Mouse (Mus musculus): Measurements from ENCODE around the gene Chst15. TPM values are rescaled to one million over a fixed set of nuclear protein-coding genes. Genes with fewer than 3 reads are reported as not detected.

The Chst15 gene
- polyA plus RNA-seq, 1 experiment from 2014 or later: 23.6 TPM

DNA sequence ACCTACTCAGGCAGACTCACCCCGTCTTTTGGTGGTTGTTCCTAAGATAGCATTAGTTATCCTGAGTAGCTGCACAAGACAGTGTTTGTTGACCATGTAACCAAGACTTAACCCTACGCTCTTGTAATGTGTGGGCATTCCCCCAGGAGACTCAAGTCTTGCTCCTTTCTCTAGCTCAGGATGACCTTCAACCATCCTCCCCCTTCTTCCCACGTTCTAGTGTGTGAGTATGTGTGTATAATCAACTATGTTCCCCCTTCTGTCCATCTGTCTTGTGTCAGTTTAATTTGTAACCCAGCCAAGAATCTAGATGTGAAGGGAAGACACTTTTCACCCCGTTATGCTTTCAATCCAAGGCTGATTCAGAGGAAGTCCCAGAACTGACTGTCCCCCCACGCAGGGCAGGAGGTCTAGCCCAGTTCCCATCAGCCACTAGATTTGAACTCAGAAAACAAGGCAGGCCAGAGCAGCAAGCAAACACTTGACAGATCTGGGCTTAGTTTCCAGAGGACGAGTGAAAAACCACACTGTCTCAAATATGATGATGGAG lies 9.2 kb downstream of the Chst15 start:
- H3K9ac ChIP-seq: no peak overlapping the region
- no peak overlapping the region for H3K4me3 ChIP-seq
- H3K9me3 ChIP-seq: no peaks in the 10 kb centered on the region
- no peak for ATAC-seq (ENCODE audit: low FRiP score, low read depth)
- H3K27ac ChIP-seq: no peak overlapping the region
- no peak overlapping the region for H3K4me2 ChIP-seq (replicated peaks)
- H3K4me1 ChIP-seq: peaks cover 46% of the 10 kb centered on the region
- 79% methylated on average over 6 of the region's 6 CpGs for WGBS
- H3K36me3 ChIP-seq: no peaks in the 10 kb centered on the region
- no peaks in the 10 kb centered on the region for H3K27me3 ChIP-seq

DNA sequence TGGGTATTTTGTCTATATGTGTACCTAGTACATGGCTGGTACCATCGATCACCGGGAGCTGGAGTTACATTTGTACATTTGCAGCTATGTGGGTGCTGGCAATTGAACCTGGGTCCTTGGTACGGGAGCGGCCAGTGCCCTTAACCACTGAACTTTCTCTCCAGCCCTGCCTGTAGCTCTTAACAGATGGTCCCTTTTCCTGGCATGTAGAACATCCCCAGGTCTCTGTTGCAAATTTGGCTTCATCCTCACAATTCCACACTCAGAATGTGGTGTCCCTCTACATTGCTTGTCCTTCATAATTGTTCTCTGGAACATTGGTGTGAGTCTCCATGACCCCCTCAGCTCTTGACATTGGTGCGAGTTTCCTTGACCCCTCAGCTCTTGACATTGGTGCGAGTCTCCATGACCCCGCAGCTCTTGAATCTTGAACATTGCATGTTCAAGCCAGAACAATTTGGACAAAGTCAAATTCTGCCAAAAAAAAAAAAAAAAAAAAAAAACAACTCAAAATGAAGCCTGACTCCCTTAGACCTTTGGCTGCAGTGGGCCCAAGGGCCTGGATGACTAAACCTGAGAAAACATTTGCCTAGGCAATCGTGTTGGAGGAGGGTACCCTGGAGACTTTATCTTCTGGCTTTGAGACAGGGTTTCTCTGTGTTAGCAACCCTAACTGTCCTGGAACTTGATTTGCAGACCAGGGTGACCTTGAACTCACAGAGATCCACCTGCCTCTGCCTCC lies 10.2 kb downstream of the Chst15 start:
- no peak overlapping the region for H3K4me3 ChIP-seq
- H3K27me3 ChIP-seq: no peaks in the 10 kb centered on the region
- no peaks in the 10 kb centered on the region for H3K36me3 ChIP-seq
- 91% methylated on average over 8 of the region's 8 CpGs for WGBS
- H3K4me2 ChIP-seq (replicated peaks): no peak overlapping the region
- no peak for ATAC-seq (ENCODE audit: low FRiP score, low read depth)
- H3K4me1 ChIP-seq: peaks cover 44% of the 10 kb centered on the region
- no peak overlapping the region for H3K27ac ChIP-seq
- no peaks in the 10 kb centered on the region for H3K9me3 ChIP-seq
- no peak overlapping the region for H3K9ac ChIP-seq

DNA sequence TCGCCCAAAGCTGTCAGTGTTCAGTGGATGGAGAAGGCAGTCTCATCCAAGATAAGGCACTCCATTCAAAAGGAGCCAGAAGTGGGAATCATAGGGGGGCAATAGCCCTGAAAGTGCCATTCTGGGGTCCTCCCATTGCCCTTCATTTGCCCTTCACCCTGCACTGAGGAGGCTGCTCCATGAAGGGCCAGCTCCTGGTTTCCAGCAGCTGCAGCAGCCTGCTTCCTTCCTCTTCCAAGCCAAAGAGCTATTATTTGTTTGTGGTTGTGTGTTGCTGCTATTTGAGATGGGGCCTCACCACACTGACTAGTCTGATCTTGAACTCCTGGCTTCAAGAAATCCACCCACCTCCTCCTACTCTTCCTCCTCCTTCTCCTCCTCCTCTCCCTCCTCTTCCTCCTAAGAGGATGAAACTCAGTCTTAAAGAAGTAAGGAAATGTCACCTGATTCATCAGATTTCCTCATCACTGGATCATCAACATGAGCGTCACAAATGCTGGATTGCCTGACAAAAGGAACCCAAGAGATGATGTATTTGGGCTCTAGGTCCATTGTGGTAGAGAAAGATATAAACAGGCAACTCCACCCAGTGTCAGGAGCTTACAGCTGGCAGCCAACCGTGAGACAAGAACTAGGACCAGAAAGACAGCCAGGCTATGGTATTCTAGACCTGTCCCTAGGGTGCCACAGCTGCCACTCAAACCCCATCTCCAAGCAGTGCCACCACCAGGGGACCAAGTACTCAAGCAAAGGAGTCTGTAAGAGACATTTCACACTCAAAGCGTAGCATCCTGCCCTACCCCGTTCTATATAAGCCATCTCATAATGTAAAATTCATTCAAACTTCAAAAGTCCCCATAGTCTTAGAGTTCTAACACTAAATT lies 11.3 kb downstream of the Chst15 start:
- H3K4me2 ChIP-seq (replicated peaks): no peak overlapping the region
- H3K9ac ChIP-seq: no peak overlapping the region
- peaks cover 39% of the 10 kb centered on the region for H3K4me1 ChIP-seq
- H3K4me3 ChIP-seq: no peak overlapping the region
- H3K36me3 ChIP-seq: no peaks in the 10 kb centered on the region
- no peak for ATAC-seq (ENCODE audit: low FRiP score, low read depth)
- no peak overlapping the region for H3K27ac ChIP-seq
- H3K9me3 ChIP-seq: no peaks in the 10 kb centered on the region
- H3K27me3 ChIP-seq: no peaks in the 10 kb centered on the region
- 90% methylated on average over 5 of the region's 5 CpGs for WGBS

DNA sequence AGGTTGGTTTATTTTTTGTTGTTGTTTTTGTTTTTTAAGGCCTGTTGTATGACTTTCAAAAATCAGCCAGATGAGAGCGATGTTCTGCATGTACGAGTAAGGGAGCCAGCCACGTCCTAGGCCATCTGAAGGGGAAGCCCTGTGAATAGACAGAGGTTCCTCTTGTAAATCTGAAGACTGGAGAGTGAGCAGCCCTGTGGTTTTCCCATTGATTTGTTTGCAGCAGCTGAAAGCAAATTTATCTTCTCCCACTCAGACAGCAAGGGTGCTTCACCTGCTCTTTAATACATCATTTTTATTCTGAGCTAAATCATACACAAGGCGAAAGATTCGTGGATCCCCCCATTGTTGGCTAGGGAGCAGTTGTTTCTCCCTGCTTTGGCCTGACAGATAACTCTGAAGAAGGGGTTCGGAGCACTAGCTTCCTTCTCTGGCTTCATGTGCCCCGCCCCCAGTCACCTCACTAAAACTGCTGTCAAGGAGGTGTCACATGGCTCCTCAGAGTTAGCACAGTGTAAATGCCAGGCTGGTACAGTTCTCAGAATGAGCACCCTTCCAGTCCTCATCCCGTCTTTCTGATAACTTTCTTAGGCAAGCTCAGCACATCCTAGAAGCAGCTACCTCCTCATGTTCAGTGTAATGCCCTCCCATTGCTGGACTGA lies 12.5 kb downstream of the Chst15 start:
- Histone ChIP-seq H3K27me3 (no peaks in the 10 kb centered on the region), H3K4me3 (no peak overlapping the region), H3K36me3 (no peaks in the 10 kb centered on the region), H3K9me3 (no peaks in the 10 kb centered on the region), H3K4me2 (replicated peaks) (no peak overlapping the region), H3K27ac (no peak overlapping the region), H3K4me1 (peaks cover 43% of the 10 kb centered on the region), H3K9ac (no peak overlapping the region)
- WGBS: 75% methylated on average over 8 of the region's 8 CpGs
- ATAC-seq (ENCODE audit: low FRiP score, low read depth): no peak

DNA sequence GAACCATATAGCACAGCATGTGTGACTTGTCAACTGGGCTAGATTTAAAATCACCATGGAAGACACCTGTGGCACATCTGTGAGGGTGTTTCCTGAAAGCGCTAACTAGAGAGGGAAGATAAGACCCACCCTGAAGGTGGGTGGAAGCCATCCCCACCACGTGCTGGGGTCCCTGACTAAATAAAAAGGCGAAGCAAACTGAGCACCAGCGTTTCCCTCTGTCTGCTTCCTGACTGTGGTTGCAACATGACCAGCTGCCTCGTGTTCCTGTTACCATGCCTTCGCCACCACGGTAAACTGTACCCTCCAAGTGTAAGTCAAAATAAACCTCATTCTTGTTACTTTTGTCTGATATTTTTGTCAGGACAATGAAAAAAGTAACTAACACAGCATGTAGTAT lies 13.0 kb downstream of the Chst15 start:
- Histone ChIP-seq H3K4me1 (peaks cover 42% of the 10 kb centered on the region), H3K27ac (no peak overlapping the region), H3K9ac (no peak overlapping the region), H3K9me3 (no peaks in the 10 kb centered on the region), H3K27me3 (no peaks in the 10 kb centered on the region), H3K4me2 (replicated peaks) (no peak overlapping the region), H3K36me3 (no peaks in the 10 kb centered on the region), H3K4me3 (no peak overlapping the region)
- 68% methylated on average over 7 of the region's 7 CpGs for WGBS
- ATAC-seq (ENCODE audit: low FRiP score, low read depth): no peak

DNA sequence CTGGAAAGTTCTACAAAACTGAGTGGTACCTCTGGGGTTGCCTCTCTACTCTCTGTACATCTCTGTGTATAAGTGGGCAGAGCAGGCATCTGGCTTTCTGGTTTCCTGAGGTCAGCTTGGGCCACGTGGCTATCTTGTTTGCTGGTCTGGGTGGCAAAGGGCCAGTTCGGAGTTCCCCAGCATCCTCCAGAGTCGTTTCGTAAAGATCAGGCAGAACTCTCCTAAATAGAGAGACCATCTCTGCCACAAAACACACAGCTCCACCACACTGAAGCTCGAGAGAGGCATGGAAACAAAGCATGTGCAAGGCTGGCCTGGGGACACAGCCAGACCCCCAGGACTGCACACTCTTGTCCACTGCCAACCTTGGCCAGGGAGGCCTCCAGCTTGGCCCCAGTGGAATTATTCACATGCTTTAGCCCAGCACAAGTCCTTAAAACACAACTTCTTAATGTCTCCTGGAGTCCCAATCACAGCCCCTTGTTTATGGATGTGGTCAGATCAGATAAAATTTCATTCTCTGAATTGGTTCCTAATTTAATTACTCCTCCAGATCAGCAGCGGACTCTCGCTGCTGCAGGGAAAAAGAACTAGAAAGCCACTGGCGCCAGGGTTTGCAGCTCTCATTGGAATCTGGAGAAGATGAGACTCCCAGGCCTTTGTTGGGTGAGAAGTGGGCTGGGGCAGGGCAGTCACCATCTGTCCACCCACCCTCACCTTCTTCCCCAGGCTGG lies 14.4 kb downstream of the Chst15 start:
- H3K27ac ChIP-seq: no peak overlapping the region

DNA sequence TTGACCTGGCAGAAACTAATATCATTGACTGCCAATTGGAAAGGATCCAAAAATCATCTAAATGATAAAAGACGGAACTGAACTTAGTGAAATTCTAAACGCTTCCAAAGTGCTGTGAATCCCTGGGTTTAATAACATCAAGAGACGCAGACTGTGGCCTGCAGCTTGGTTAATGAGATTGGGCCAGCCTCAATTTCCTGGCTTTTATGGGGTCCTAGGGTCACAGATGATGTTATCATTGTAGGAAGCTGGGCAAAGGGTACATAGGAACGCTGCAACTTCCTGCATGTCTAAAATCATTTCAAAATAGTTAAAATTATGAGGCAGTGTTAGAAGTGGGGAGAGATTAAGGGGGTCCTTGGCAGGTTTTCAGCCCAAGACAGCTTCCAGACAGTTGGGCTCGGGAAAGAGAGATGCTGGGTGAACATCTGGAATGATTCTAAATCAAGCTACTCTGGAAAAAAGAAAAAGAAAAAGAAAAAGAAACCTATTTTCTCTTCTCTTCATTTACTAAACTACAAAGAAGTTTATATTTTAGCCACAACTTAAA lies 17.3 kb downstream of the Chst15 start:
- H3K4me3 ChIP-seq: no peak overlapping the region
- H3K27ac ChIP-seq: no peak overlapping the region
- peaks cover 45% of the 10 kb centered on the region for H3K4me1 ChIP-seq
- 13% methylated on average over 5 of the region's 5 CpGs for WGBS
- H3K4me2 ChIP-seq (replicated peaks): no peak overlapping the region; the same call in 1 of the 2 replicates
- no peaks in the 10 kb centered on the region for H3K9me3 ChIP-seq
- ATAC-seq (ENCODE audit: low FRiP score, low read depth): no peak
- H3K27me3 ChIP-seq: no peaks in the 10 kb centered on the region
- H3K9ac ChIP-seq: no peak overlapping the region
- H3K36me3 ChIP-seq: no peaks in the 10 kb centered on the region

More for the DNA sequence above, 14.4 kb downstream of the Chst15 start:
- Histone ChIP-seq H3K4me3 (no peak overlapping the region), H3K9me3 (no peaks in the 10 kb centered on the region), H3K36me3 (no peaks in the 10 kb centered on the region), H3K9ac (no peak overlapping the region), H3K4me1 (peaks cover 40% of the 10 kb centered on the region), H3K27me3 (no peaks in the 10 kb centered on the region), H3K4me2 (replicated peaks) (no peak overlapping the region)
- 67% methylated on average over 8 of the region's 8 CpGs for WGBS
- no peak for ATAC-seq (ENCODE audit: low FRiP score, low read depth)

DNA sequence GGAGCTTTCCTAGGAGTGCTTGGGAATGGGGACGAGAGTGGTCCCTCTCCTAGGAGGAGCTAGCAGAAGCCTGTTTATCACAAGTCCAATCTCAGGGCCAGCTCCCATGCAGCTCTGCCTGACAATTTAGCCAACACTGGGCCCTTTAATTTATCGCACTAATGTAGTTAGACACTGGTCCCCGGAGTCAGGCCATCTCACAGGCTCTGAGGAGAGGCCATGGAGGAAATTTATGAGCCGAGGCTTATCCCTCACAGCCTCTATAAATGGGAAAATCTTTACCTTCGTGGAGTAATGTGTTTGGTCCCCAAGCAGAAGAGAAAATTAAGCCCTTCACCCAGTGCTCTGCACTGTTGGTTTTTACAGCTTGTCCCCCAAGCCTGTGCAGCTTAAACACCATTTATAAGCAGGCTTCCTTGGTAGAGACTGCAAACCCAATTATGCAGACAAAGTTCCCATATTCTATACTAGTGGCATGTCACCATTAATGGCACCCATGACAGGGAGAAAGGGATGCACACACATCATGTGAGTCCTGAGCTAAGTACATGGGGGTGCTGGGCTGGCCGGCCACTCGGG lies 18.5 kb downstream of the Chst15 start:
- no peak overlapping the region for H3K27ac ChIP-seq
- no peak overlapping the region for H3K4me2 ChIP-seq (replicated peaks)
- no peak for ATAC-seq (ENCODE audit: low FRiP score, low read depth)
- 38% methylated on average over 7 of the region's 7 CpGs for WGBS
- H3K9ac ChIP-seq: no peak overlapping the region
- H3K9me3 ChIP-seq: no peaks in the 10 kb centered on the region
- H3K4me1 ChIP-seq: peaks cover 53% of the 10 kb centered on the region
- no peak overlapping the region for H3K4me3 ChIP-seq
- H3K27me3 ChIP-seq: no peaks in the 10 kb centered on the region
- no peaks in the 10 kb centered on the region for H3K36me3 ChIP-seq

DNA sequence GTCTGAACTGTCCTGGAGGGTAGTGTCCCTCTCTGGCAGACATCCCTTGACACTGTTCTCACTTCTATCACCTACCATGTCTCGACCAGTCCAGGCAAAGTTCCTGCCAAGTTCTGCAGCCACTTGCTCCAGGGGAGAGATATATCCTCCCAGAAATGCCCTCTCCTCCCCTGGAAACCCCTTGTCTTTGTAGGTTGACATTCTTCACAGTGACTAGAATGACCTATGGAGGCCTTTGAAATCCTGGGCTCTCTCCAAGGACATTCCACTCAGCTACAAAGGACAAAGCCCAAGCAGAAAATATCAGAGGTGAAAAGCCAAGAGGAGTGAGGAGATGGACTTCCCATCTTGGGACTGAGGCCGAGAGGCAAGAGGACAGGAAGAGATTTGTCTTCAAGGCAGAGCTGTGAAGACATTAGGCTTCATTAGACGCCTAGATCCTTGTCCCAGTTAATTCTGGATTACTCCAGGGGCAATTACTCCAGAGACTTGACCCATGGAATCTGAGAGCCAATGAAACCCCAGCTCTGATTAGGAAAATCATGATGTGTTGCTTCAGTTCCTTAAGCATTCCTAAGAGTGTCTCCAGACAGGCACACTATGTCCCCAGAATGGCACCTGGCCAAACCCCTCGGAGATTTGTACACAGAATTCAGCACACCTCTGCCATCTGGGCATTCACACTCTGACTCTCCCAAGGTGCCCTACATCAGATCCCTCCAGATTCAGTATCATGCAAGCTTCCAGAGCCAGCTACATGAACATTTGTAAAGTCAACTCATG lies 20.2 kb downstream of the Chst15 start:
- no peak overlapping the region for H3K4me2 ChIP-seq (replicated peaks)
- no peak overlapping the region for H3K27ac ChIP-seq
- peaks cover 49% of the 10 kb centered on the region for H3K4me1 ChIP-seq
- H3K4me3 ChIP-seq: no peak overlapping the region
- H3K36me3 ChIP-seq: no peaks in the 10 kb centered on the region
- H3K9me3 ChIP-seq: no peaks in the 10 kb centered on the region
- no peak overlapping the region for H3K9ac ChIP-seq
- no peaks in the 10 kb centered on the region for H3K27me3 ChIP-seq
- 62% methylated on average over 4 of the region's 4 CpGs for WGBS
- no peak for ATAC-seq (ENCODE audit: low FRiP score, low read depth)

DNA sequence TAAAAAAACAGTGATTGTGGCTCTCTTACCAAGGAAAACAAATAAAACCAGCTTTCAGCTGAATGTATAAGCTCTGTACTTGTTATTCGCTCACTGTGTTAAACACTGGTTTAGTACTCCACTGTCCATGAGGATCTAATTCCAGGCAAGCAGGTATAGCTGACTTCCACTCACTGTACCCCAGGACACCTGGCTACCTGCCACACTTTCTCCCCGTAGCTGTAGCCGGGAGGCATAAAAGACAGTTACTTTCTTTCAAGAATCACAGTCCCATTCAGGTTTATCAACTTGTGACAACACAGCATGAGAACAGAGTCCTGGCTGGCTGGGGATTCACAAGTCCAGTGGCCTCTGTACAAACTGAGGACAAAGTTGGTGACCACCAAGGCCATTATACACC lies 20.9 kb downstream of the Chst15 start:
- no peak overlapping the region for H3K27ac ChIP-seq
- no peaks in the 10 kb centered on the region for H3K36me3 ChIP-seq
- H3K27me3 ChIP-seq: no peaks in the 10 kb centered on the region
- no peaks in the 10 kb centered on the region for H3K9me3 ChIP-seq
- H3K9ac ChIP-seq: no peak overlapping the region
- no peak overlapping the region for H3K4me3 ChIP-seq
- WGBS: 66% methylated on average over 3 of the region's 3 CpGs
- H3K4me2 ChIP-seq (replicated peaks): no peak overlapping the region
- peaks cover 51% of the 10 kb centered on the region for H3K4me1 ChIP-seq
- no peak for ATAC-seq (ENCODE audit: low FRiP score, low read depth)
